Mouse (Mus musculus) thymus, postnatal 25 days (tissue): Measurements from ENCODE around the gene Abcf1.
"Not testable (repeated sequence)": the region's sequence is repeated elsewhere in the genome, so short reads cannot be mapped to it uniquely, and the experiment has no call there.

Experiments
- DNase-seq: peaks from one replicate; pipeline ENCODE4 v3.0.0; 2022

Abcf1 gene

DNA sequence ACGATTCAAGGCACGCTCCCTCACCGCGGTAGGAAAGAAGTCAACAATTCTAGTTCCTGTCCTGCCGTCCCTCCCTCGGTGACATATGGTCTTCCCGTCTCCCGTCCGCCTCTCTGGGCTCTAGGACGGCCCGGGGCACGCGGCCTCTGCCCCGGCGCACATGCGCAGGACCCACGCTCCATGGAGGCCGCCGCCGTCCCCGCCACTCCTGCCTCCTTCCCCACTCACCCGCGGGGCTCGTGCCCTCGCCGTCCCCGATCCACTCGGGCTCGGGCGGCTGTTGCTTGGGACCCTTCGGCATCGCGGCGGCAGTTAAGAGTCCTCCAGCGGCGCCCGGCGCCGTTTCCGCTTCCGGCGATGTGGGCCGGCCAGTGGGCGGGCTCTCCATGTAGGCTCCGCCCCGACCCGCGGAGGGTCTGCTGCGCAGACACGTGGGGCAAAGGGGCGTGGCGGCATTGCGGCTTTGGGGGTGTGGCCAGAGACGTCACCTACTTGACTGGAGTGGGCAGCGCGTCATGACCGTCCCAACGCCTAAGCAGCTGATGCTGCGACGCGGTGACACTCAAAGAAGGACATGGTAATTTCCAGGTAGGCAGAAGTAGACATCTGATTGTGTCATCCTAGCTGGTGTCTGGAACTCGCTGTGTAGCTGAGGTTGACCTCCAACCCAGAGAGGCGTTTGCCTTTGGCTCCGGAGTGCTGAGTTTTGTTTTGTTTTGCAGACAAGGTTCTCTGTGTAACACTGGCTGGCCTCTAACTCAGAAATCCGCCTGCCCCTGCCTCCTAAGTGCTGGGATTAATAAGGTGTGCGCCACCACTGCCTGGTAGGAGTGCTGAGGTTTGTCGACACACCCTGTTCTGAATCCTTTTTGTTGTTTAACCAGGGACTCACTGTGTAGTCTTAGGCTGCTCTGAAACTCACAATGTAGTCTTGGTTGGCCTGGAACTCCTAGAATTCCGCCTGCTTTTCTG, at the start of gene Abcf1:
Gene Abcf1, minus strand, starts transcription at position 344 of the 972 bp plus-strand sequence.
- DNase-seq: peak; percentile 99

DNA sequence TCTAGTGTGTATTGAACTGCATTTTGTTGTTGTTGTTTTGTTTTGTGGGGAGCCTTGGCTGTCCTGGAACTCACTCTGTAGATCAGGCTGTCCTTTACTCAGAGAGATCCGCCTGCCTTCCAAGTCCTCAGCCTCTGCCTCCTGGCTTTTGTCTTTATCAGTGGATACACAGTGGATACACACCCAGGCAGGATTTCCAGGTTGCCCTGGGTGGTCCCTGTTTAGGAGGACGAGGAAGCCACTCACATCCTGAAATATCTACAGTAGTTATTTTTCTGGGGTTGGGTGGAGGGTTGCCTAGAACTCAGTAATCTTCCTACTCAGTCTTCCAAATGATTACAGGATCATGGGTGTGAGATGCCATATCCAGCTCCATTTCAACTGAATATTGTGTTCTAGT, 49.4 kb upstream of the Abcf1 start:
- DNase-seq: no peak

DNA sequence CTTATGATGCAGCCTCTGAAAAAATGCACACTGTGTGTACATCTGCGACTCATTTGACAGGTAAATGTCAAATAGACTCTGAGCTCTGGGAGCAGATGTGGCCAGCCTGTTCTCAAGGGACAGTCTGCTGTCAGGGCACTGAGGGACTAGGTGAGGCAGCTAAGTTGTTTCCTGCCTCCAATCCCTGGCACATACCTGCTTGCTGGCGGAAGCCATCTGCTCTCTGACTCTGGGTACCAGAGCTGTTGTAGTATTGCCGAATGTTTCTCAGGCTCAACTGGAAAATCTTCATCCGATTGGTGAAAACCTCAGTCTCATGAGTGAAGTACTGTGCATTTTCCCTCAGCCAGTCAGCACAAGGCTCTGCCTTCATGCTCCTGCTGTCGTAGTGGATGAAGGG, 47.5 kb upstream of the Abcf1 start:
- DNase-seq: no peak

DNA sequence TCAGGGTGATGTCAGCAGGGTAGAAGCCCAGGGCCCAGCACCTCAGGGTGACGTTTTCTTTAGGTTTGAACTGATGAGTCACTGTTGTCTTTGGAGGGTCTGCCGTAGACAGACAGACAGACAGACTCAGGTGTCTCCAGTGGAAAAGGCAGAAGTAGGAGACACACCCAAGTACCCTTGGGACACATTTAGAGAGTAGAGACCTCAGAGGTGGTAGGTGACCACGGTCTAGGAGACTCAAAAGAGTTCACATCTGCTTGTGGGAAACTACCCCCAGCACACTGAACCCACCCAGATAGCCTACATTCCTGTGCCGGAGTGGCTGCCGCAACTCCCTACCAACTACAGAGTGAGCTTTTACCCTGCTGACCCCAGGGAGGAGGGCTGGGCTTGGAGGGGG, 45.4 kb upstream of the Abcf1 start:
- no peak for DNase-seq

DNA sequence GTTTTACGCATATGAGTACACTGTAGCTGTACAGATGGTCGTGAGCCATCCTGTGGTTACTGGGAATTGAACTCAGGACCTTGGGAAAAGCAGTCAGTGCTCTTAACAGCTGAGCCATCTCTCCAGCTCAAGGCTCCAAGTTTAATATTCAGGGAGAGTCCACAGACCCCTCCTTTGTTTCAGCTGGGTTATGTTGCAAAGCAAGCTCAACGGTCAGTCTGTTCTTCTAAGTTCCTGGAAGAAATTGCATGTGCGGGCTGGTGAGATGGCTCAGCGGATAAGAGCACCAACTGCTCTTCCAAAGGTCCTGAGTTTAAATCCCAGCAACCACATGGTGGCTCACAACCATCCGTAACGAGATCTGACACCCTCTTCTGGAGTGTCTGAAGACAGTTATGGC, 34.8 kb upstream of the Abcf1 start:
- not testable (repeated sequence) for DNase-seq

DNA sequence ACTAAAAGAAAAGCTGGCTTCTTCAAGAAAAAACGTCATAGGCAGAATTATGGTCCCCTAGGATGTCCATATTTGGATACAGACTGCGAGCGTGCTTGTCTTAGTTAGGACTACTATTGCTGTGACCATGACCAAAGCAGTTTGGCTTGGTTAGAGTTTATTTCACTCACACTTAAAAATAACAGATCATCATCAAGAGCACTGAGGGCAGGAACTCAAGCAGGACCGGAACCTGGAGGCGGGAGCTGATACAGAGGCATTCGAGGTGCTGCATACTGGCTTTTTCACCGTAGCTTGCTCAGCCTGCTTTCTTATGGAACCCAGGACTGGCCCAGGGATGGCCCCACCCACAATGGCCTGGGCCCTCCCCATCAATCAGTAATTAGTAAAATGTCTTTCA, 33.8 kb upstream of the Abcf1 start:
- no peak for DNase-seq

DNA sequence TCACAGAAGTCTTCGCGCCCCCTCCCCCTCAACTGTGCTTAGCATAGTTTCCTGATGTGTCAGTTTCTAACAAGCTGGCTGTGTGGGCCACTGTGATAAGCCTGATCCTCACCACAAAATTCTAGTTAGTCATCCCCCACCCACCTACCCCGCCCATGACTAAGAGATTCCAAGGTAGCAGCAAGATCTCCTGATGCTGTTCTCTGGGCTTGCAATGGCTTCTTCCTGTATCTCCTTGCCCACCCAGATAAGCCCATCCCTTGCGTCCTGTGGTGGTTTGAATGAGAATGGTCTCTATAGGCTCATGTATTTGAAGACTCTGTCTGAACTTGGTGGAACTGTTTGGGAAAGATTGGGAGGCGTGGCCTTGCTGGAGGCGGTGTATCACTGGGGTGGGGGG, 32.4 kb upstream of the Abcf1 start:
- DNase-seq: no peak

DNA sequence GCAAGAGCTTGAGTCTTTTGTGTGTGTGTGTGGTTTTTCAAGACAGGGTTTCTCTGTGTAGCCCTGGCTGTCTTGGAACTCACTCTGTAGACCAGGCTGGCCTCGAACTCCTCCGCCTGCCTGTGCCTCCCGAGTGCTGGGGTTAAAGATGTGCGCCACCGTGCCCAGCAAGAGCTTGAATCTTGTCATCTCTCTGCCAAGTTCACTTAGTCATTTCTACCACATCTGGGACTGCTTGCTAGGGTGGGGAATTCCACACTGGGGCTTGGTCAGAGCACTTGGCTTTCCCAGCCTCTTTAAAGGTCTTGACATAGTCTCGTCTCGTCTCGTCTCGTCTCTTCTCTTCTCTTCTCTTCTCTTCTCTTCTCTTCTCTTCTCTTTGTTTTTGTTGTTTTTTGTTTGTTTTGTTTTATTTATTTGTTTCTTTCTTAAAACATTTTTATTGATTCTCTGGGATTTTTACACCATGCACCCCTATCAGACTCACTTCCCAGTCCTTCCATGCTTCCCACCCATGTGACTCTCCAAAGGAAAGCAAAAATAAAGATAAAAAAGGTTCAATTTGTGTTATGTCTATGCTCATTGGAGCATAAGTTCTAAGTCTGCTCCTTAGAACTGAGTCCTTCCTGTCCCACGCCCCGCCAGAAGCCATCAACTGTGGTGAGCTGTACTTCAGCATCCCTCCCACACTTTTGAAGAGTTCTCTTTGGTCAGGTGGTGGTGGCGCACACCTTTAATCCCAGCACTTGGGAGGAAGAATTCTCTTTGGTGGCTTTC, 31.7 kb upstream of the Abcf1 start:
- DNase-seq: peak; percentile 48

DNA sequence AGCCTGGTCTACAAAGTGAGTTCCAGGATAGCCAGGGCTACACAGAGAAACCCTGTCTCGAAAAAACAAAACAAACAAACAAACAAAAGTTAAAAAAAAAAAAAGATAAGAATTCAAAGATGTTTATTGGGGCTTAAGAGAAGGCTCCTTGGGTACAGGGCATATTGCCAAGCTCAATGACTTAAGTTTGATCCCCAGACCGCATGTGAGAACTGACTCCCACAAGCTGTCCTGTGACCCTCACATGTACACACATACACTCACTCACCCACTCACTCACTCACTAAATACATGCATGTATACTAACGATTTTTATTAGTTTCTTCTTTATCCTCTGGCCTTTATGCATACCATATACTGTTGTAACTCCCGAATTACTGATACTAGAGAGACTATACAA, 30.8 kb upstream of the Abcf1 start:
- no peak for DNase-seq

DNA sequence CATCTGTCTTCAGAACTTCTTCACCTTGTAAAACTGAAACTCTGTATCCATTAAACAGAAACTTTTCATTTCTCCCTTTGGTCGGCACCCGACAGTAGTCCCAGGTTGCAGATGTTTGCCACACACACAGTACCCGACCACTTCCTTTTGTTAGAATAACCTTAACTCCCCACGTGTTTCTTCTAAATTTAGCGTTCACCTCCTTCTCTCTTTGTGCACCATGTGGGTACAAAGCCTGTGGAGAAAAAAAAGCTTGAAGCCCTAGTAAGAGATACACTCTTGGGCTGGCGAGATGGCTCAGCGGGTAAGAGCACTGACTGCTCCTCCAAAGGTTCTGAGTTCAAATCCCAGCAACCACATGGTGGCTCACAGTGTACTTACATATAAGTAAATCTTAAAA, 29.8 kb upstream of the Abcf1 start:
- DNase-seq: peak; percentile 91

DNA sequence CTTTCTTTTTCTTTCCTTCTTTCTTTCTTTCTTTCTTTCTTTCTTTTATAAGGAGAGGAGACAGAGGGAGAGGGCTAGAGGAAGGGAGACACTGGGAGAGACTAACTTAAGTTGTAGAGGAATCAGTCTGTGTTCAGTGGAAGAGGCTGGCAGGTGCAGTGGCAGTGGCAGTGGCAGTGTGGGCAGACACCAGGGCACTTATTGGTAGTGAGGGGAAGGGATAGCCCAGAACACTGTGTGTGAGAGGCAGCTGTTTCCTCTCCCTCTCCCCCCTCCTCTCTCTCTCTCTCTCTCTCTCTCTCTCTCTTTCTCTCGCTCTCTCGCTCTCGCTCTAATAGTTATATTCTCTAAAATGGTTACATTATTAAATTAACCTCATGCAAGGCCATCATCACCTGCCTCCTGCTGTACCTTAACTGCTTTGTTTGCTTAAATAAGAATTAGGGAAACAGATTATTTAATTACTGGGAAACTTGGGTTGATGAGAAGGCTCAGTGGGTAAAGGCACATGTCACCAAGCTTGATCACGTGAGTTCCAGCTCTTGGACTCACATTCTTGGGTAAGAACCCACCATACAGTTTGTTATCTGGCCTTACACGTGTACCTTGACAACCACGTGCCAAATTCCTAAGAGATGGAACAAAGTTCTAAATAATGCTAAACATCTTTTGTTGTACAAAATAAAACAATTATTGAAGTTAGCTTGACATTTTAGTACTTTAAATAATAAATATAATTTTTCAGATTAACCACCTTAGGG, 29.2 kb upstream of the Abcf1 start:
- peak; percentile 41 for DNase-seq

DNA sequence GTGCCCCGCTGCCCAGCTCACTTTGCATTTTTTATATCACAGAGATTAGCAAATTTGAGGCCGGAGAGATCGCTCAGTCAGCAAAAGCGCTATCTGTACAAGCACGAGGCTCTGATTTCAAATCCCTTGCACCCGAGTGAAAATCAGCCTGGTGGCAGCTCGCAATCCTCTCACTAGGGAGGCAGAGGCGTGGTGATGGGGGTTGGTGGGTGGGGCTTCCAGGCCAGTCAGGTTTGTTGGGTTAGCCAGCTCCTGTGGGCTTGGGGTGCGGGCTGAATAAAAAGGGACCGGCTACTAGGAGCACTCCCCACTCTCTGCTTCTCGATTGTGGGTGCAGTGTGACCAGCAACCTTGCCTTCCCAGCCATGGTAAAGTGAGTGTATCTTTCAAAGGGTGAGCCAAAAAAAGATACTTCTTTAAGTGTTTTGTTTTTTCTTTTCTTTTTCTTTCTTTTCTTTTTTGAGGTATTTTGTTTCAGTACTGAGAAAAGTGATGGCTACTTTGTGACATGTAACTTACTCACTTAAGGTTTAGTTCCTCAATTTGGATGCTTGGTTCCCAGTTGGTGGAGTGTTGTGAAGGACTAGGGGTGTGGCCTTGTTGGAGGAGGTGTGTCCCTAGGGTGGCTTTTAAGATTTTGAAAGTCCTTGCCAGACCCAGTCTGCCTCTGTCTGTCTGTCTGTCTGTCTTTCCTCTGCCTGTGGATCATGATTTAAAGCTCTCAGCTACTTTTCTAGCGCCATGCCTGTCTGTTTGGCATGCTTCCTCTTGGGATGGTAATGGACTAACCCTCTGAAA, 28.4 kb upstream of the Abcf1 start:
- DNase-seq: peak; percentile 60

DNA sequence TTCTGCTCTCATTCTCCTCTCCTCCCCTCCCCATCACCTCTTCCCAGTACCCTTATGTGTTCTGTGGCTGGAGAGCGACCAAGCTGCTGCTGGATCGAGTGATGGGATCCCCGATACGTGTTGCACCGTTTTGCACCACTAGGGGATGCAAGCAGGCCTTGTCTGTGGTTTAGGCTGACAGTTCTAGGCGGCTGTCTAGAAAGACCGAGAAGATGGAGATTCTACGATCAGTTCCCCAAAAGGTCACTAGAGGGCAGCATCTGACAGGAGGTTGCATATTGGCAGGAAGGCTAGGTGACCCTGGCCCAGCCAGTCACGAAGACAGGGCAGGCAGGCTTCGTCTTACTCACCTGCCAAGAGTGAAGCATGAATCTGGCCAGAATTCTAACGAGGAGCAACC, 27.4 kb upstream of the Abcf1 start:
- DNase-seq: peak; percentile 99

DNA sequence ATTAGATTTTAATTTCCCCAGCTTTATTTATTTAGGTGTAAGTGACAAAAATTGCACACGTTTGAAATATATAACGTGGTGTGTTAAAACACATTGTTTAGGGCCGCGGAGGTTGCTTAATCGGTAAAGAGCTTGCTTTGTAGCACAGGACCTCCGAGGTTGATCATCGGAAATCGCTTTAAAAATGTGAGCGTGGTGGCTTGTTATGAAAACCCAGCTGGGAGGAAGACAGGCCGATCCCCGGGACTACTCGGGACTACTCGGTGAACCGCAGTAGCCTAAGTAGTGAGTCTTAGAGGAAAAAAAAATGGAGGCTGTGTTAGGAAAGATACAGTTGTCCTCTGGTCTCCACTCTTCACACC, 25.3 kb upstream of the Abcf1 start:
- DNase-seq: no peak

DNA sequence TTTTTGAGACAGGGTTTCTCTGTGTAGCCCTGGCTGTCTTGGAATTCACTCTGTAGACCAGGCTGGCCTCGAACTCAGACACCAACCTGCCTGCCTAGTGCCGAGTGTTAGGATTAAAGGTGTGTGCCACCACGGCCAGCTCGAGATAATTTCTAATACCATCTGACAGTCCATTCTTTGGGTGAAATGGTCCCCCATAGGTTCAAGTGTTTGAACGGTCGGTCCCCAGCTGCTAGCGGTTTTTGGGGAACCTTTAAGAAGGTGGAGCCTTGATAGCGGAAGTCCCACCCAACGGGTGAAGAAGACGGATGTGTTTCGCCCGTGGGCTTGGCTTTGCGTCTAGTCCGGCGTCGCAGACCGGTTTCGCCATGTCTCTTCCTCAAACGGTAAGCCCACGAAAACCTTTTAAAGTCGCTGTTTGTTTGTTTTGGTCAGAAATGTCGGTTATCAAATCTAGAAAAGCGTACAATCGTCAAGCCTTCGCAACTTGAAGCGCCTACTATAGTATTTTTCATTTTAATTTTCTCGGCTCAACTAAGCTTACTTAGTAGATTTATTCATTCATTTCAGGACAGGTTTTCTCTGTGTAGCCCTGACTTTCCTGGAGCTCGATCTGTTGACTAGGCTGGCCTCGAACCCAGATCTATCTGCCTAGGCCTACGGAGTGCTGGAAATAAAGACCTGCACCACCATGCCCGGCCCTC, 24.8 kb upstream of the Abcf1 start:
- DNase-seq: peak; percentile 80

DNA sequence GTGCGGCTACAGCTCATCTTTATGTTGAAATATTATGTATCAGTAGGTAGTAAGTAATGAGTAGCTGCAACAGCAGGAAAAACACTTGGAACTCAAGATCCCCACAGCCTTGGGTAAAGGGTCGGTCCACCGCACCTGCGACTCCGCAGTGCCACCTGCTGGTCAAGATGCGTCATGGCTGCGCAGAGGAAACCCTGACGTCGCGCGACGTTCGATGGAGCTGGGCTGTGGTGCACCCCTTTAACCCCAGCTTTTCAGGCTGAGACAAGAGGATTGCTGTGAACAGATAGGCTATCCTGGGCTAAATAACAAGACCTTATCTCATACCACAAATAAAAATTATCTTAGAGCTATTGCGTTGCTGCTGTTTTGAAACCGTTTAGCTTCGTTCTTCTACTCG, 24.1 kb upstream of the Abcf1 start:
- peak; percentile 84 for DNase-seq

DNA sequence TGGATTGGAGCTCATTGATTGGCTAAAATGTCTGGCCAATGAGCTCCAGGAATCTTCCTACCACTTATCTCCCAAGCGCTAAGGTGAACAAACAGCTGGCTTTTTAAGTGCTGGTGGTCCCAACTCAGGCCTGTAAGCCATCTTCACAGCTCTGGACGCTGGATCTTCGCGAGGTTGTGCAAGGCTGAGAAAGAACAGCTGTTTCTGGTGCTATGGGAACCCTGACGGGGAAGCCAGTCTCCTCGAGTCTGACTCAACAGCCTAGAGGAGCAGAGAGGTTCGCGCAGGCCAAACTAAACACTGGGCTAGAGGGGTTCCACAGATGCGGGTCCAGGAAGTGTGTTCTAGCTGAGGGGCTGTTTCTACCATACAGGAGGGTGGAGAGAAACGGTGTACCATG, 22.2 kb upstream of the Abcf1 start:
- no peak for DNase-seq

DNA sequence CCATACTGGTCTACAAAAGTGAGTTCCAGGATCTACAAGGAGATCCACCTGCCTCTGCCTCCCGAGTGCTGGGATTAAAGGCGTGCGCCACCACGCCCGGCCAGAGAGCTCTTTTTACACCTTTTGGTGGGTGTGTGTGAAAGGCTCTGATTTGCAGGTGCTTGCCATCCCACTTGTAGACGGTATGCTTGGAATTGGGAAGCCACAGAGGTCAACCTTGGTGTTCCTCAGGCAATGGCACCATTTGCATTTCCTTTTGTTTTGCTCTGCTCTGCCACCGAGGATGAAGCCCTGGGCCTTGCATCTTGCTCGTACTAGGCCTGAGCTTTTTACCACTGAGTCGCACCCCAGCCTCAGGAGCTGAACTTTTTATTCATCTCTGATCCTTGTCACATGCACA, 12.2 kb upstream of the Abcf1 start:
- no peak for DNase-seq

DNA sequence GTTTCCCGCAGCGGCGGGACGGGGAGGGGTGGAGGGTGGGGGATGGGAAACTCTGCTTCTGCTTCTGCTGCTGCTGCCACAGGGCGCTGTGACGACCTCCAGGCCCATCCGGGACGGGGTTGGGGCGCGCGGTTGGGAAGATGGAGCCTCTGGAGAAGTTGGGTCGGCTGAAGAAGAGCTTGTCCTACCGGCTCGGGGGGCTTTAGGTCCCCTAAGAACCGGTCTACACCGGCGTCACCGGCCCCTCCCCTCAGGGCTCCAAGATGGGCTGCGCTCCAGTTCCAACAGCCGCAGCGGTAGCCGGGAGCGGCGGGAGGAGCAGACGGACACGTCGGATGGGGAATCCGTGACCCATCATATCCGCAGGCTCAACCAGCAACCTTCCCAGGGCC, 10.8 kb upstream of the Abcf1 start:
- no peak for DNase-seq

DNA sequence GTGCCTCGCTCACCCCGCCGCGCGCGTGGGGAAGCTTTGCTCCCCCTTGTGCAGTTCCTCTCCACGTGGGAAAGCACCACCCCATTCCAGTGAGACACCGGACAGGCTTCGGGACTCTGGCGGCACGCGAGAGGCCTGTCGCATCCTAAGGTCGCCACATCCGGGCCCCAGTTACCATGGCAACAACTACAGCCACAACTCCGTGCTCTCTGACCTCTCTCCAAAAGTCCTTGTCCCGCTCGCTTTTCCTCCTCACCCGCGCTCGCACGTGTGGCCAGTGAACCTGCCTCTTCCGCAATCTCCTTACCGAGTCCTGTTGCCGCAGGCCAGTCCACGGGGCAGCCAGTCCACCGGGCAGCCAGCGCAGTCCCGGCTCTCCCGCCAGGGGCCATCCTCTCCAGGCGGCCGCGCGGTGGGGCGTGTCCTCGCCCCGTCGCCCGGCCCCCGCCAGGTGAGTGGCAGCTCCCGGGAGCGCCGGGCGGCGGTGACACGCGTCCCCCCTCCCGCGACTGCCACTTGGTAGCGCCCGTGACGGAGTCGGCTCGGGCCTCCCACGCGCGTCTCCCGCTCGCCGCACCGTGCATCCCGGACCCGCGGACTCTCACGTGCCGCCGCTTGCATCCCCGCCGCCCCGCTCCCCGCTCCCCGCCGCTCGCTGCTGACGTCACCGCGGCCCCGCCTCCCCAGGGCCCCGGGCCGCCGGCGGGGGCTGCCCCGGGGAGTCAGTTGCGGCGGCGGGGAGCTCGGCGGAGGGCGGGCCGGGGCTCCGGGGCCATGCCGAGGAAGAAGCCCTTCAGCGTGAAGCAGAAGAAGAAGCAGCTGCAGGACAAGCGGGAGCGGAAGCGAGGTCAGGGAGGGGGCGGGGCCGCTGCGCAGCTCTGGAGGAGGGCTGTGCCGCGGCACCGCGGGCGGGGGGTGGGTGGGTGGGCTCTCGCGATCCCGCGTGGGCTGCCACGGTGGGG, 10.1 kb upstream of the Abcf1 start, which contains the start of the genes Gnl1 and Prr3:
Gene Gnl1, plus strand, starts transcription at position 451 of the 962 bp plus-strand sequence.
Gene Prr3, minus strand, starts transcription at position 836 of the 962 bp plus-strand sequence.
- peak; percentile 88 for DNase-seq
